Mouse (Mus musculus) kidney, adult 9 months (tissue): ENCODE data around the gene Tmem63b.

Experiments
- DNase-seq: peaks from one replicate; pipeline ENCODE4 v3.0.0; 2022

Gene Tmem63b

DNA sequence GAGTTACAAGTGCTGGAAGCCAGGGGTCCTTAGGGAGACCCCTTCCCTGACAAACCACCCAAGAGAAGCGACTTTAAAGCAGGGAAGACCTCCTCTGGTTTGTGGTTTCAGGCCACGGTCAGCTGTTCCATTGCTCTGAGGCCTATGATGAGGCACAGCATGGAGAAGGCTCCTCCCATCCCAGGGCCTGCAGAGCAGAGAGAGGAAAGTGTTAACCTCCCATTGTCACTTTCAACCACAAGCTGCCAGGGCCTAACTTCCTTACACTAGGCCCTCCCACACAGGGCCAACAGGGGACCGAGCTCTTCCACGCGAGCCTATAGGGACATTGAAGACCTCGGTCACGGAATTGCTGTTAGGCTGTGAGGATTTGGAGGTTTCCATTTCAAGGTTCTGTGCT, 16.5 kb upstream of the Tmem63b start:
- DNase-seq, result no peak

GRCm38 (mm10) chr17:45702254-45702653, 15.5 kb upstream of the Tmem63b start:
- DNase-seq, result no peak

GRCm38 (mm10) chr17:45701236-45701591, 14.5 kb upstream of the Tmem63b start:
- DNase-seq, result no peak

- no peak for DNase-seq
Observed at GRCm38 (mm10) chr17:45700496-45701235, 14.0 kb upstream of the Tmem63b start.

DNA sequence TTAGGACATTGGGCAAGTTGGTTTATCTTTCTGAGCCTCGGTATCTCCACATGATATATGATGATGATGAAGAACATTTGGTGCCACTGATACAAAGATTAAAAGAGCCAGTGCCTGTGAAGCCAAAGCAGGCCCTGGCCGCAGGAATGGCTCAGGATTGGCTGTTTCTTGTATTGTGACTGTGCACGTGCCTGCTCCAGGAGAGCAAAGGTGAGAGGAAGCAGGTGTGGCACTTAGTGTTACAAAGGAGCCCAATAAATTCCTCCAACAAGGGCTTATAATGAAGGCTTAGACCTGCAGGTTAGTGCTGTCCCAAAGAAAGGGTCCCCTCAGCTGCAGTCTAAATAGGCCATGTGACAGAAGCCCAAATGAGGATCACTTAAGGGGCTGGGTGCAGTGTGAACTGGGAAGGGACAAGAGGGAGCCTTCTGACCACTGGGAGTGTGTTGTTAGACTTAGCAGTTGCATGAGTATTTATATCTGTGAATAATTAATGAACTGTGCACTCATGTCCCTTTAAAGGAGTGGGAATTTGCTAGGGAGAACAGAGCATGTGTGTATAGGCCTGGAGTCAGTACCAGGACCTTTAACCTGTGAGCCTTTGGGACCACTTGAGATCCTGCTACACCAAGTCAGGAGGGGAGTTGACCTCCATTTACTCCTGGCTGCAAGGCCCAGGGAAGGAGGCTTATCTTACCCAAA, 12.5 kb upstream of the Tmem63b start:
- DNase-seq, result no peak

DNA sequence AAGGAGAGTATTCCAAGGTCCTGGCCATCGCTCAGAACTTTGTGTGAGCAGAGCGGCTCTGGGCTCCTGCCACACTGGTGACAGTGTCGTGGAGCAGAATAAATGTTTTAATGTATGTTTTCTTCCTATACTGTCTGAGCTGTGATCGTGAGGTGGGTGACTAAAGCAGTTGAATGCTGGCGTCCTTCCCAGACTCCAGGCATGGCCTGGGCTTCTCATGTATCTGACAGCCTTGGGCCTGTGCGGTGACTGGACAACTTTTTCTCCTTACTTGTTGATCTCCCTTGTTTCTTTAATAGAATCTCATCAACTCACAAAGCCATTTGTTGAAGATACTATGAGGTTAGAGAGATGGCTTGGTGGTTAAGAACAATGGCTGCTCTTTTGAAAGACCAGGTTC, 11.7 kb upstream of the Tmem63b start:
- no peak for DNase-seq

DNA sequence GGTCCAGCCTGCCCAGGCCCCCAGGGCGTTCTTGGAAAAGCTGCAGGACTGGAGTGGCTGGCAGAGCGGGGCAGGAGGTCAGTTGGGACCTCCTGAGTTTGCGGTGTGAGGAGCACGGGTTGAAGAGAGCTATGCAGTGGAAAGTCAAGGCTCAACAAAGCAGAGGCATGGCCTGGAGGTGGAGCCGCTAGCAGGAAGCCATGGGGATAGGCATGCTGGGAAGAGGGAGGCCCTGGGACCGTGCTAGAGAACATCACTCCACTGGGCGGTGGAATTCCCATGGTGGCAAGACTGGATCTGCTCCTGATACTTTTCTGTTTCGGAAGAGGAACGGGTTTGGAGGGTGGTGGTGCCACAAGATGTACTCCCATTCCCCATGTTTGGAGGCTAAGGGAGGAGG, 10.3 kb upstream of the Tmem63b start:
- no peak for DNase-seq

GRCm38 (mm10) chr17:45695227-45696120, 8.8 kb upstream of the Tmem63b start:
- DNase-seq, result peak; percentile 65

GRCm38 (mm10) chr17:45693812-45694565, 7.3 kb upstream of the Tmem63b start:
- DNase-seq, result peak; percentile 46

- DNase-seq, result no peak
Observed at GRCm38 (mm10) chr17:45692159-45692558, 5.5 kb upstream of the Tmem63b start.

DNA sequence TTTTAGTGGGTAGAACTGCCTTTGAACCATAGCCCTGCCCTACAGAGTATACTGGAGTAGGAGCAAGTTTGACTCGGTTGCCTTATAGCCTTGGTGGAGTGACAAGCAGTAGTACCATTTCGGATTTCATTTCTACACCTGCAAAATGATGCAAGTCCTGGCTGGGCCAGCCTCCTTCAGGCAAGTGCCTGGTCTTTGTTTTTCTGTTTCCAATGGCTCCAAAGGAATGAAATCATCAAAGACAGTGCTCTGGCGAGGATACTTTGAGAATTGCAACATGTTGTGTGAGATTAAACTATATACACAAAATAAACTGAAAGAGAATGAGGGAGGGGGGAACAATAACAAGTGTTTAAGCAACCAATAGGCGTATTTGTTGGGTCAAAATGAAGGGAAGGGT, 3.3 kb upstream of the Tmem63b start:
- DNase-seq, result no peak

DNA sequence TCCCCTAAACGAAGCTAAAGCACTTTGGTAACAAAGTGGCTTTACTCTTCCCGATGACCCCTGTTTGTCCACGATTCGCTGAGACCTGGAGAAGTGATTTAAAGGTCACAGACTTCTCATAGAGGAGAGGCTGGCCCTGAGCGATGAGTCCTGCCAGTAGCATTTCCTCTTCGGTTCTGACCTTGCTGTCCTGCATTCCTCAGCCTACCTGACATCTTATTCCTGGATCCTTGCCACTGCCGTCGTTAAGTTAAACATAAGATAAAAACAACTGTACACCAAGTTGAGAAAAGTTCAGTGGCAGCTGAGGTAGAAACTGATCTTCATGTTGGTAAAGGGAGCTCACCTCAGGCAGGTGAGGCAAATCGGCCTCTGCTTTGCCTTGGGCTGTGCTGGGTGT, 2.4 kb upstream of the Tmem63b start:
- DNase-seq, result no peak

GRCm38 (mm10) chr17:45686093-45686619, 549 bp downstream of the Tmem63b start, which contains the start of gene Mrpl14:
Mrpl14 (plus strand) TSS chr17:45686322.
- DNase-seq, result peak; percentile 90

DNA sequence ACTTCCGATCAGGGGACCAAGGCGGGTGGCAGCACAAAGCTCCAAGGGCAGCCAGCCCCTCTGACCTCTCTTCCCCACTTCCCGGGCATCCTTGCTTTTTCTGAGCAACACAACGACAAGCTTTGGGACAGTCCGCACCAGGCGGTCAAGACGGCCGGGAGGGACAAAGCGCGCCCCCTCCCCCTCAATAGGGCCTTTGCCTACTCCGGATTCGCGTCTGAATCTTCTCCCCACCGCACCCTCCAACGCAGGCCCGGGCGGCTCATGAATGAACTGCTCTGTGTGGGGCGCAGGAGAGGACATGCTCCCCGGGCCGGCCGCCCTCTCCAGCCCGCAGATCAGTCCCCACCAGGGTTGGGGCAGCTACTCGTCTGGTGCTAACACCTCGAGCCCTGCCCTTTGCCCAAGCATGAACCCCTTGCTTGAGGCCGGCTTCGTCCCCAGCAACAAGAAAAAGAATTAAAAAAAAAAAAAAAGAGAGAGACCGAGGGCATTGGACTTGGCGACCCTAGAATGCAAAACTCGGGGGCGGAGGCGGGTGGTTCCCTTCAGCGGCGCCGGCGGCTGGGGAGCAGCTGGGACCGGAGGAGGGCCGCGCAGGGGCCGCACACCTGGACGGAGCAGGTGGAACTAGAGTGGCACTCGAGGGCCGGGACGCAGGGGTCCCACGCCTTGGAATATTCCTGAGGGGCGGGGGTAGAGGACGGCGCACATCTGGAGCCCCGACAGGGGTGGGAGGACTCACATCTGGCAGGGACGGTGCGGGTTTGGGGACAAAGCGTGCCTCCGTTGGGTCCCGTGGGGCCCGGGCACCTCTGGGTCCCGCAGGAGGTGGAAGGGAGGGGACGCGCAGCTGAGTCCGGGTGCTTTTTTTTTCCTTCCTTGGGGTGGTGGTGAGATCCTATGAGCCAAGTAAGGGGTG, 1.3 kb downstream of the Tmem63b start:
- peak; percentile 46 for DNase-seq

GRCm38 (mm10) chr17:45684667-45685131, 2.0 kb downstream of the Tmem63b start:
- DNase-seq, result no peak

DNA sequence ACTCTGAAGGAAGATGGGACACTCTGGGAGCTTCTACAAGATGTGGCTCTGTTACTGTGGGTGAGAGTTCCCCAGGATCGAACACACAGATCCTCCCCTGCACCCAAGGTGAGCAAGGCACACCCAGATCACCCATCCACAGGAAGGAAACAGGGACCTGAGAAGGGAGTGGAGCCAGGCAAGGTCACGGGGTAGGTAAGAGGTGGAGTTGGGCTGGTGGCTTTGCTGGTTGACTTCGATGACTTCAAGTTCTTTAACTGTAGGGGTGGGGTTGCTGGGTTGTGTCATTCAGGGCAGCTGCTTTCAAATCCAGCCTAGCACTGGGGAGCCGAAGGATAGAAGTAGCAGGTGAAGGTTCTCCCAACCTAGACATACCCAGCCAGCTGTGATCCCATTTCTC, 3.9 kb downstream of the Tmem63b start:
- no peak for DNase-seq

DNA sequence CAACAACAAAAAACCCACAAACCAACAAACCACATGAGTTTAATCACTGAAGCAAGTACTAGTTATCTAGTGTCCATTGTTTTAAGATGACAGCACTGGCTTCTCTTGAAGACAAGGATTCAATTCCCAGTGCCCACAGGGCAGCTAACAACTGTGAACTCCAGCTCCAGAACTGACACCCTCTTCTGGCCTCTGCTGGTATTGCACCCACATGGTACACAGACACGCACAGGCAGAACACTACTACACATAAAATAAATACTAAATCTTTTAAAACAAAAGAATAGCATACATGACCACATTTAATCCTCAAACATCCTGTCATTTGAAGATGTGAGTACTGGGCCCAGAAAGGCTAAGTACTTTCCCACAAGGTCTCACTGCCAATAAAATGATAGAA, 5.1 kb downstream of the Tmem63b start:
- no peak for DNase-seq

DNA sequence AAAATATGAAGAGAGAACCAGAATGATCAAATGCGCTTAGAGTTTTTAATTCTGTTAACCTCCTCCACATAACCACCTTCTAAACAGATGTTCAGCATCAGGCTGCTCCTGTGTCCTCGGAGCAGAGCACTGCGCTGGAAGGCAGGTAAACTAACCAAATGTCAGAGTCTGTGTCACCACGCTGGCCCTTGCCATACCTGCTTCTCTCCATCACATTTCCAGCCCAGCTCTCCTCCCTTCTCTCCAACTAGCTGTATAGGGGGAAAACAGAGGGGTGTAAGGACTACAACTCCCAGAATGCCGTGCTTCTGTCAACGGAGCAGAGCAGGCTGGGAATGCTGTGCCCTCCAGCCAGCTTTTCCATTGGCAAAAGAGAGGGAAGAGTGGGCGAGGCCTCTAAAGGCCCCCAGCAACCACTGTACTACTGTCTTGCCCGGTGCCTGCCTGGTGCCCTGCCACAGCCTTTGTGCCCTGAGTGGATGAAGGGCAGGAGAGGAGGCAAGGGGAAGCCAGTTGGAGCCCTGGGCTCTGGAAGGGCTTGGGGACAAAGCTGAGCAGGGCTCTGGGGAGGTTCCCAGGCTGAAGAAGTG, 6.2 kb downstream of the Tmem63b start:
- DNase-seq, result peak; percentile 55

DNA sequence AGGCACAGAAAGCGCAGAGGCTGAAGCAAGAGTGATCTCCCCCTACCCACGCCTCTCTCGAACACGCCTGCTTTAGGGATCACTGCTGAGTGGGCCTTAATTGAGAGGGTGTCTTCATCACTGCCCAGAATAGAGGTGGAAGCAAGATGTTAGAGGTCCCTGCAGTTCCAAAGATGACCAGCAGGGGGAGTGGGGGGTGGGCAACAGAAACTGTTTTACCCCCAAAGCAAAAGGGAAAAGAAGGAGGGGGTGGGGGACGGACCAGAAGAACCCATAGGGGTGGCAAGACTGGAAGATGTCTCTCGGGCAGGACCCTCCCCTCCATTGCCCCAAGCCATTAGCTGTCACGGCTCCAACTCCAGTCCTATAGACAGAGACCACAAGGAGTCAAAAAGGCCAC, 8.6 kb downstream of the Tmem63b start:
- DNase-seq, result peak; percentile 49

- DNase-seq, result no peak
Observed at GRCm38 (mm10) chr17:45672598-45672997, 14.1 kb downstream of the Tmem63b start.

DNA sequence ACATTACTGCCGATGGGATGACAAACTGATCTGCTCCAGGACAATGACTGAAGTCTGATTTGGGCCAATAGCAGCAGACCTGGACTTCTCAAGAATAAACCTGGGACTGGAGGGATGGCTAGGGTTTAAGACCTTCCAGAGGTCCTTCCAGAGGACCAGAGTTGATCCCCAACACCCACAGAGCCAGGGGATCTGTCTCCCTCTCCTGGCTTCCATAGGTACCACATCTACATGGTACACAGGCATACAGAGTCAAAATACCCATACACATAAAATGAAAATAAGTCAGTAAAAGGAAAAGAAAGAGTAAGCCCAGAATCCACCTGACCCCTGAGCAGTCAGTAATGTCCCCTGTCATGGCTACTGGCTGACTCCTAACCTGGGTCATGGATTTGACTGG, 14.9 kb downstream of the Tmem63b start:
- DNase-seq, result no peak
